Mouse (Mus musculus): ENCODE measurements at regions not wholly inside any gene's neighbourhood (a gene's known extent, or its start where the extent isn't known, plus 50 kb on each side); places are given as distances from the start of the nearest gene placed in this dataset.

DNA sequence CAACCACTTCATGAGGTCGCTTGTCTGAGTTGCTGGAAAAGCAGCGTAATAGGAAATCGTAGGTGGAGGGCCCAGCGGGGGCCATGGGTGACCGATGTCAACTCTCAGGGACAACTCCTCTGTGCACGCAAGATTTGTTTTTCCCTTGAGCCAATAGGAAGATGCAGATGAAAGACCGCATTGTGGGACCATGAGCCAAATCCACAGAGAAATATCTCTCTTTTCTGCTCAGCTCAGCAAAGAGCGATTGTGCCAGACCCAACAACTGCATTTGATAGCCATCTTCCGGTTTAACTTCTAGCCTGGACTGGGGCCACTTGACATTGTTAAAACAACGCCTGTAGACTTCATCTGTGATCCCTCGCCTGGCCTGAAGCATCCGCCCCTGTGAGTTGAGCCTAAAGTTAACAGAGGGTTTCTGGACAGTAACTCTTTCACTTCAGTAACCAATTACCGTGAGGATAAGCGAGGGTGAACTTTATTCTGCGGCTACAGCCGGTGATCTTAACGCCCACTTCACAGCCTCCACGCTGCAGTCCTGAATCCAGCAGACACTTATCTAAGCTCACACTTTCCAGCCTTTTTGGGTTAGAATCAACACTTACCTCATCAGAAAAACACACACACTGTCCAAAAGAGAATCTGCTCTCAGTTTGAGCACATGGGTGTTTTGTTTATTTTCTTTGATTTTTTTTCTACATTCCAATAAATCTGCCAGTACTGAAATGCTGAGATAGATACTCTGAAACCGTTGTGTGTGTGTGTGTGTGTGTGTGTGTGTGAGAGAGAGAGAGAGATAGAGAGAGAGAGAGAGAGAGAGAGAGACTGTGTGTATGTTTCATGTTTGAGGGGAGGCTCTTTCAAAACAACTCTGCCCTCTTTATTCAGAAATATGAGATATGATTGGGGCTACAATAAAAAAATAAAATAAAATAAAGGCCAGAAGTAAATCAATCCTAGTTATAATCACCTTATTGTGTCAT, 111.9 kb downstream of the Tomm20 start:
- DNase-seq (ENCODE audit: low spot score in 2 of 2), result no peak

DNA sequence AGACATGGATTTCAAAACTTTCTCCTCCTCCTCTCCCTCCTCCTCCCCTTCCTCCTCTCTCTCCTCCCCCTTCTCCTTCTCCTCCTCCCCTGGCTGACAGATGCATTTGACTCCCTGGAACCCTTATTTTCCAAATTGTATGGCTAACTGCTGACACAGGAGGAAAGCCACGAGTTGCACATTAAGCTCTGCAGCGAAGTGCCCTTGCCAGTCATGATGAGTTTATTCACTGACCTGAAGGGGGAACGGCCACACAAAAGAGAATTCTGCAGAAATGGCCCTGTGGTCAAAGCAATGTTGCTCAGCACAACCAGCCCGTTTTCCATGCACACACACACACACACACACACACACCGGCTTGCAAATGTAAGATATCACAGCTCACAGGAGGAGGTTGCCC, 112.6 kb downstream of the Tomm20 start:
- no peak for DNase-seq (ENCODE audit: low spot score in 2 of 2)

DNA sequence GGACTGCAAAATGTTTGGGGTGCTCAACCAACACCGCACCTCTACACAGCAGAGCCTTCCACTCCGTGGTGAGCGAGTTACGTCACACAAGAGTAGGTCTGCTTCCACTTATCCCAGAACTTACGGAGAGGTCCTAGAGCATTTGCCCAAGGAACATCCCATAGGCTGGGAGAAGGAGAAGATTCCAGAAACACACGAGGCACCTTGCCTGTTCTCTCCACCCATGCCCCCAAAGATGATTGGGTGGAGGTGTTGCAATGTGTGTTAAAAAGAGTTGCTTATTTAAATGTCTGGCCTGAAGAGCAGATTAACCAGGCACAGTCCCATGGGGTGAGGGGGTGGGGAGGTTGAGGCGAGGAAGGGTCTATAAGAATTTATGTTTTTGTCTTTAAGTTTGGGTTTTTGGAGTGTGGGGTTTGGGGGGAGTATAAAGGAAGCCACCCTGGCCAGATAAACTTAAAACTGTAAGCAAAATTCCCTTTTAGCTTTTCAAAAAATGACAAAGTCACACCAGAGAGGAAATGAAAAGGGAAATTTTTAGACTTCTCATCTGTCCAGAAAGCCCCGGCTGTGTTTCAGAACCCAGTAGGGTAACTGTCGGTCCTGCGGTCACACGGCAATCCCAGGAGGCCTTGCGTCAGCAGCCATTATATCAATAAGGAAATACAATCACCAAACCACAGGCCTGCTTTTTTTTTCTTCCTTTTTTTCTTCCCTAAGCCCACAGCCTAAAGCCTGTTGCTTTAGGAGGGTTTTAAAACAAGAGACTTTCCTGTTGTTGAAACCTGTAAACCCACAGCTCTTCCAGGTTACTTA, 113.3 kb downstream of the Tomm20 start:
- no peak for DNase-seq (ENCODE audit: low spot score in 2 of 2)

DNA sequence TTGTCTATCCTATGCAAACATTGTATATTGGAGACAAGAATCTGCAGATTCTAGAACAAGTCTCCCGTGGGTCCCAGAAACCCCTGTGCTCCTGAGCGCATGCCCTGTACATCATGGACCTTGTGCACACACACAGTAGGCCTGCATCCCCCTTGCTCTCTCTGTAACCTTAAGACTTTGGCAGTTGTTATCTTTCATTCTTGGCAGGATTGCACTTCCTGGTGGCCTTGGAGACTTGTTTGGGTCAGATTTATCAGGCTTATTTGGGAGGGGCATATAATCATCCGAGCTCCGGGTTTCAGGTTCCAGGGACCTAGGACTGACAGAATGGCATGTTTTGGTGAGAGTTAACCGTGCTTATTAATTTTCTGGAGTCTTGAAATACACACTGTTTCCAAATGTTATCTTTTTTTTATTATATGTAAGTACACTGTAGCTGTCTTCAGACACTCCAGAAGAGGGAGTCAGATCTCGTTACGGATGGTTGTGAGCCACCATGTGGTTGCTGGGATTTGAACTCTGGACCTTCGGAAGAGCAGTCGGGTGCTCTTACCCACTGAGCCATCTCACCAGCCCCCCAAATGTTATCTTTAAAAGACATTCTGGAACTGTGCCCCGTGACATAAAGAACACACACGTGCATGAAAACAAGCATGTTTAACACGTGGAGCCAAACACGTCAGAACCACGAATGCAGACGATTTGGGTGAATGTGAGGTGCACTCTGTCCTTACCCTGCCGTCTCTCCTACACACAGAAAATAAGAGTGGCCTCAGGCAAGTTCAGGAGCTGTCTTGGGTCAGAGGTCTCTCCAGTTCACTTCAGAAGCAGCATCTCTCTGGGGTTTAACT, 114.1 kb downstream of the Tomm20 start:
- no peak for DNase-seq (ENCODE audit: low spot score in 2 of 2)

DNA sequence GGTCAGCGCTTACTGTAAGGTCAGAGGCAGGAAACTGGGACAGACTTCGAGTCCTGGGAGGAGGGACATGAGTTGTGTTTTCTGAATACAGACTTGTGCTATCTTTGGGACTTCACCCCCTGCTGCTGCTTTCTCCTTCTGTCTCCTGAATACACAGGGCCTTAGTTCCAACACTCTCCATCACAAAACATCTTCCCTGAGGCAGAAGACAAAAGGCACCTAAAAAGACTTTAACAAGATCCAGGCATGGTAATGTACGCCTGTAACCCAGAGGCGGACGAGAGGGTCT, 115.5 kb downstream of the Tomm20 start:
- no peak for DNase-seq (ENCODE audit: low spot score in 2 of 2)

DNA sequence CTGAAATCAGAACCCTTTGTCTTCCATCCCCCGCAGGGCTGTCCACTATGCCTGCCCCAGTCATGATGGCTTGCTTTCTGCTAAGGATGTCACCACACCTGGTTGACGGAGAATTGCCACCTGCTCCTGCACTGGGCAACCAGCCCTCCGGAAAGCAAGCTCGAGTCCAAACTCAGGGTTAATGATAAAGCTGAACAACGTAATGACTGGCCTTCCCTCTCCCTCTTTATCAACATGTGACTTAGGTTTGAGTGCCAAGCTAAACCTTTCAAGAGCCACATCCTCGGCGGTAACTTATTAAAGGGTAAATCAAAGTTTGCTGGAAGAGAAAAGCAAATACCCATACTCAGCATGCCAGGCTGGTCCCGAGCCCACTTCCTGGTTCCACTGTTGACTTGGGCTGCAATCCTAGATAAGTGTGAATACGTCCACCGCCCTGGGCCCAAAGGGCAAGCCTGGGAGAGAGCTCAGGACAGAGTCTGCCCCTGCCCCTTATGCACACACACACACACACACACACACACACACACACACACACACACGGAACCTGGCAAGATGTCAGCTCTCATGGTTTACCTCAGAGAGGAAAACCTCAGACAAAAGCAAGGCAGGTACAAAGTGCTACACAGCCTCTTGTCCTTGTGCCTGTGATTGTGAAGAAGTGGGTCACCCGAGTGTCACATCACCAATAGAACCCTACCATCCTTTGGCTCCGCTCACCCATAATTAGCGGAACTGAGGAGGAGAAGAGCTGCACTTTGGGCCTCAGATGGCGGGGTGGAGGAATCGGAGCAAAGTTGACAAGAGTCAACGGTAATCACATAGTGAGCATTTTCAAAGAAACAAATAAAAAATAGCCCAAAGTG, 116.0 kb downstream of the Tomm20 start:
- no peak for DNase-seq (ENCODE audit: low spot score in 2 of 2)

DNA sequence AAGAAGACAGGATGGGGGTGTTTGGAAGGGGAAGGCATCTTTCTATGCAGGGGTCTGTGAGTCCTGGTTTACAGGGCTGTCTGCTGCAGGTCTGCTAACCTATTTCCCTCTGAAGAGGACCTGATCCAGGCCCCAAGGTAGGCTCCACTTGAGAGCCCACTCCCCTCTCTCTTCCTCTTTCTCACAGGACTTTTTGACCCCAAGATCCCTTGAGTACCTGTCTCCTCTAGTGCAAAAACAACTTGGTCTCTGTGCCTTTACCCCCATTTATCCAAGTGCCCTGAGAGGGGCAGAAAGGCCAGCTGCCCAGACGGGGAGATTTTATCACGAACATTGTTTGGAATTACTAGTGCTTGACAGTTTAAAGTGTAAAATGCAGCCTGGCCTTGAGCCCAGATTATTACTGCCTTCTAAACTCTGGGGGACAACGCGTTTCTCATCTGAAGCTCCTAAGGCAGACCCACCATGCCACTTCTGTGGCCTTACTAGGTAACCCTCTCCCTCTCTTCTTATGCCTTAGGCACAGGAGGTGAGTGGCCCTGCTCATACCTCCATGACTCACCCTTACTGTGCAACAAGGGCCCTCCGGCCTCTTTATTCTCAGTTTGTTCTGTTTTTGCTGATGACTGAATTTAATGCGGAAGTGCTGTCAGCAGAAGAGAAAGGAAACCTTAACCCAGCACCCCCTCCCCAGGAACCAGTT, 117.8 kb downstream of the Tomm20 start:
- no peak for DNase-seq (ENCODE audit: low spot score in 2 of 2)

DNA sequence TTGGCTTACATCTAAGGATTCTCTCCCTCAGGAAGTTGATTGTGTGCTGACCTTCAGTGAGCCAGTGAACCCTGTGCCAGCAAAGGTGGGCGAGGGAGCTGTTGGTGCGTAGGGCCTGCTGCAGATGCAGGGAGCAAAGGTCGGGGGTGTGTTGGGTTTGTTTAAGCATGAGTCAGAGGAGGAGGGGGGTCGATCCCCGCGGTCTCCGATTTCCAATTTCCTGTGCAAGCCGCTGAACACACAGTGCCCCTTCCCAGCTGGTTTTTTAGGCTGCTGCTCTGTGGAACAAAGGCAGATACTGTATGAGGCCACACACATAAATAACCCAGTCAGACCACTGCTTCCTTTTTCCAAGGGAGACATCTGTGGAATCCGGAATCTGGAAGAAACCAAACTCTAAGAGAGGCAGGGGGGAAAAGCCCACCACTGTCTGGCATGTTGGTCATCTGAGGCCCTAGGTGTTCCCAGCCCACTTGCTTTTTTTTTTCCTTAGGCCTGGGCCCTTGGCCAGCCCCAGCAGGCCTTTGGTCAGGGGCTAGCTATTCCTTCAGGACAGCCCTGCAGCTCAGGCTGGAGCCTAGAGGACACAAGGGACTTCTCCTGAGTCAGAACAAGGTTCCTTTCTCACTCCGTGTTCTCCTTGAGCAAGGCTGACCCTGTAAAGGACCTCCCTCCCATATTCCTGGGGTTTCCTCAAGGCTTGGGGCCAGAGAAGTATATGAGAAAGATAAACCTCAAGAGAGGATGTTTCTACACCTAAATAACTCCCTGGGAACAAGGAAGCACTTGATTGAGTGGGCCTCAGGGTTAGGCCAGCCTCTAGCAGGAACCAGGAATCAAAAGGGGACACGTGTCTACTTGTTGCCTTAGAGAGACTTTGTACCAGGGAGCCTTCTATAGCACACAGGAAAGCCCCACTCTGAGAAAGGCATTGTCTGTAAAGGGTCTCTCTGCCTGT, 119.0 kb downstream of the Tomm20 start:
- peak in 1 of 2 experiments; percentile 54 for DNase-seq (ENCODE audit: low spot score in 2 of 2)

DNA sequence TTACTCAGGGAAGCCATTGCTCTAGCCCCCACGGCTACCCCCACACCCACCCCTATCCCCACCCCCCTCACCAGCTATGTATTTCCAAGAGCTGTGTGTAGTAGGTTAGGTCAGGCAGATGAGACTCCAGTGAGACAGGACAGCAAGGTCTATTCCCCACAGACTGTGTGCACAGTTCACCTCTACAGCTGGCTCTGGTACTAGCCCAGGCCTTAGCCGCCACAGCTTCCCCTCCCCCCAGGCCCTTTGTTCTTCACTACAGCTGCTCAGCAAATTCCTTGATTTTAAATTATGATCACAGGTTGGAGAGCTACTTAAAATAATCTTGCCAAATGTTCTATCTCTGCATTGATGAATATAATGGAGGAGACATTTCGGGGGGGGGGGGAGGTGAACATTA, 119.8 kb downstream of the Tomm20 start:
- no peak for DNase-seq (ENCODE audit: low spot score in 2 of 2)

DNA sequence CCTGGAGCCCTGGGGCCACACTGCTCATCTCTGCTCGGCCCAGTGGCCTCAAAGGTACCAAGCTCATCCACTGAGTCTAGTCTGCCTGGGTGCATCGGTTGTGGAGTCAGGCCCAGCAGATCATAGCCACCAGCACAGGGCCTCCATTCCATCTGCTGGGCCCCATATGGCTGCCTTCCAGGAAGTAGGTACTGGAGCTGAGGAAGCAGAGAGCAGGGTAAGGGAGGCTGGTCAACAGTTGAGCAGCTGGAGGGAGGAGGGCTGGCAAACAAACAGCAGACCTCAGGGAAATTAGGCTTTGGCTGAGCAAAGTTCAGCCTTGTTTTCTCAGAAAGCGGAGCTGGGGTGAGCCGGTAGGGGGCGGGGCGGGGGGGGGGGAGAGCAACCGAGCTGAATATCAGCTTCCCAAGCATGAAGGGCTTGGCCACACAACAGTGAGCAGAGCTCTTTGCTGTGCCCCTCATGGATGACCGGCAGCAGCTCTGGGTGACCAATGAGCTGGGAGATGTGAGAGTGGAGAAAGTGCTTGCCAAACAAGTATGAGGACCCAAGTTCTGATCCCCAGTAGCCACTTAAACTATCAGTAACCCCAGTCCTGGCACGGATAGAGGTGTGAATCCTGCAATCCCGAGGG, 121.0 kb downstream of the Tomm20 start:
- DNase-seq (ENCODE audit: low spot score in 2 of 2), result no peak

DNA sequence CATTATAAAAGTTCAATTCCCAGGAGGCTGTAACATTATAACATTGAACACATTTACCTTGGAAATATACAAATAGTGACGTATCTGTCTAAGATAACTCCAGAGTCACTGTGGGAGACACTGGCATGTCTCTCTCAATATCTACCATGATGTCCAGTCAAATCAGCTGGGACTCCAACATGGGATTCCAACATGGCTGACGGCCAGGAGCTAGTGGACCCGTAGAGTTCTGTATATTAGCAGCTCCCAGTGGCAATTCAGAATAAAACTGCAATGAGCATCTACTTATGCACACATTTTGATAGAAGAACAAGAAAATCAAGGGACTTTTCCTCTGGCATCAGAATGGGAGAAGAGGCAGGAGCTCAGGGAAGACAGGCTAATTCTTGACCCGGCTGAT, 123.4 kb downstream of the Tomm20 start:
- DNase-seq (ENCODE audit: low spot score in 2 of 2), result no peak

DNA sequence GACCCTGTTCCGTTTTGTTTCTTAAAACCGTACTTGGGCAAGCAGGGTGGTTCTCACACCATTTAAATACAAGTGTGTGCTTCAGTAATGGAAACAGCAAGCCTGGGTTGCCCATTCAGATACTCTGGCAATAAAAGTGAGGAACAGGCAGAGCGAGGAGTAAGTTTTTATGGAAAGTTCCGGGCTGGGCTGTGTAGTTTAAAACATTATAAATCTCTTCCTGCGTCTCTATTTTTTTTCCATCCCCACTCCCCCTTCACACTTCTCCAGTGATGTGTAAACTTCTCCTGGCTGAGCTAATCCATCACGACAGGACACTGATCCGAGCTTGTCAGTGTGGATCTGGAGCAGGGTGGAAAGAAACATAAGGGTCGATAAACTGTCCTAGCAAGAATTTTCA, 124.4 kb downstream of the Tomm20 start:
- no peak for DNase-seq (ENCODE audit: low spot score in 2 of 2)

DNA sequence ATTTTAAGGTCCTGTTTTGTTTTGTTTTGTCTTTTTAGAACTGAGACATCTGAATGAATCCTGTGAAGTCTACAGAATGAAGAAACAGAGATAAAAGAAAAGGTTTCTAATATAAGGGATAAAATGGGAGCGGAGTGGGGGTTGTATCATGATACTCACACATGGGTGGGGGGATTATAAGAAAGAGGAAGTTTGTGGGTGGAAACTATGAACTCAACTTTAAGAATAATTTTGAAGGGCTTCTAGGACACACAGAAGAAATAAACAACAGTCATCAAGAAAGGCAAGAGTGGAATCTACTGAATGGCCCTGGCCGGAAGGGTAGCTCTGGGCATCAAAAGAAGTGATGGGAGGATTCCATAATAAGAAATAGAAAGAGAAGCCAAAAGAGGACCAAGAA, 125.1 kb downstream of the Tomm20 start:
- DNase-seq (ENCODE audit: low spot score in 2 of 2), result no peak

DNA sequence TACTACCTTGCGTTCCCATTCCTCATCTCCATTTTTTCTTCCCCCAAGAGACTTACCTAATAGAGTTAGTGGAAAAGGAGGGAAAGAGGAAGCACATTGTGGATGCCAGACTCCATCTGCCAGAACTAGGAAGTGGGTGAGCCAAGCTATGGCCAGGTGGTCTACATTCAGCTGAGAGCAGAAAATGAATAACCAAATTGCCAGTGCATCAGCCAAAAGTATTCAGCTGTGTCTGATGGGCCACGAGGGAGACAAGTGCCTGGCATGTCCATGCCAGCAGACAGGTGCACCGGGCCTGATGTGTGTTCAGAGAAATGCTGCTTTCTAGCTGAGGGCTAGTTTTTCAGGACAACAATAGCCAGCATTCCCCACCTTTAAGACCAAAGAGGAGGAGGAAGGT, 126.4 kb downstream of the Tomm20 start:
- no peak for DNase-seq (ENCODE audit: low spot score in 2 of 2)

DNA sequence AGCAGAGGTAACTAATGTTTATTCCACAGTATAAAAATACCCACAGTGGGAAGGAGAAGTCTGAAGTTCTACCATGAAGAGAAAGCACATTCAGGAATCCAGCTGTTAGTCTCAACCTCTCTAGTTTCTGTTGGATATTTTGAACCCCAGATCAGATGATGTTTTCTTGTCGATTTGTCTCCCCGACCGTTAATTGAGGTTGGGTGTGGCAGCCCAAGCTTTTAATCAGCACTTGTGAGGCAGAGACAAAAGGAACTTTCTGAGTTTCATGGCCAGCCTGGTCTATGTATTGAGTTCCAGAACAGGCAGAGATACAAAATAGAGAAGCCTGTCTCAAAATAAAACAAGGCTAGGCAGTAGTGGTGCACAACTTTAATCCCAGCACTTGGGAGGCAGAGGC, 129.5 kb downstream of the Tomm20 start:
- DNase-seq (ENCODE audit: low spot score in 2 of 2), result no peak

DNA sequence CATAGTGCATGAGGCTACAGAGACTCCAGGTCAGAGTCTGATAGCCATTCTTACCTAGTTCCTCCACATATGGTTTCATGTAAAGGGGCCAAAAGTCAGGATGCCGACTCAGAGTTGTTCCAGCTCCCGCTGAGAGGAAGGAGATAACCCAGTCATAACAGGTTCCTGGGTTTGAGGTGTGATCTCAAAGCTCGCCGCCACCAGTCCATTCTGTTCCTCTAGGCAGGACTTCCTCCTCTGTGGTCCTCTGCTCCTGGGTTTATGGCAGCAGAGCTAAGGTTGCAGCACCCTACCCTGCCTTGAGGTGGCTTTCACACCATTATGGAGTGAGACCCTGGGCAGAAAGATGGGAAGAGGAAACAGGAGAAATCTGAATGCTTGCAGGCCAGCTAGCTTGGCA, 131.2 kb downstream of the Tomm20 start:
- DNase-seq (ENCODE audit: low spot score in 2 of 2), result no peak

DNA sequence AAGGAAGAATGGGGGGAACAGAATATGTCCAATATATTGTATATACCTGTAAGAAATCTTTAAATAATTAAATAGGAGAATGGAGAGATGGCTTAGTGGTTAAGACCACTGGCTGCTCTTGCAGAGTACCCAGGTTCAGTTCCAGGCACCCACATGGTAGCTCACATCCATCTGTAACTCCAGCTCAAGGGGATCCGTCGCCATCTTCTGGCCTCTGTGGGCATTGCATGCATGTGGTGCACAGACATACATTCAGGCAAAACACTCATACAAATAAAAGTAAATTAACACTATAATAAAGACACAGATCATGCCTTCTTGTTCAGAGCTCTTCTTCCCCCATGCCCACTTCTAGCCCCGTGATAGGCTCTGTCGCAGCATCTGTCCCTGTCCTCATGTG, 132.0 kb downstream of the Tomm20 start:
- no peak for DNase-seq (ENCODE audit: low spot score in 2 of 2)

DNA sequence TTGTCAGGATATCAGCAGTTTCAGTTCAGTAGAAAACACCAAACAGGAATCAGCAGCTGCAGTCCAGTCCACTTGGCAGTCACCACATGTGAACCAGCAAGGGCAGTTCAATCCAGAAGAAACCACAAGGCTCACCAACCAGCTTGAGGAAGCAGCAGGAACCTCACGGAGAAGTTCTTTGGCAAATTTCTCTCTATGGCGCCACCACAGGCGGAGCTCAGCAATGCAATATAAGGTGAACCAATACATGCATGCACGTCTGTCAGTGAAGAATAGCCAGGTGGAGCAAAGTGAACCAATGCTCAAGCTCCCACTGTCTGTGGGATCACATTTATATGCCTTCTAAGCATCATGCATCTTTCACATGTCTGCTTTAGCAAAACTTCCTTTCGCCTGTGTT, 132.9 kb downstream of the Tomm20 start:
- no peak for DNase-seq (ENCODE audit: low spot score in 2 of 2)

Data from adrenal gland, postnatal 4 days (tissue).